Mouse (Mus musculus): ENCODE results near the gene Atg7.

Gene Atg7

DNA sequence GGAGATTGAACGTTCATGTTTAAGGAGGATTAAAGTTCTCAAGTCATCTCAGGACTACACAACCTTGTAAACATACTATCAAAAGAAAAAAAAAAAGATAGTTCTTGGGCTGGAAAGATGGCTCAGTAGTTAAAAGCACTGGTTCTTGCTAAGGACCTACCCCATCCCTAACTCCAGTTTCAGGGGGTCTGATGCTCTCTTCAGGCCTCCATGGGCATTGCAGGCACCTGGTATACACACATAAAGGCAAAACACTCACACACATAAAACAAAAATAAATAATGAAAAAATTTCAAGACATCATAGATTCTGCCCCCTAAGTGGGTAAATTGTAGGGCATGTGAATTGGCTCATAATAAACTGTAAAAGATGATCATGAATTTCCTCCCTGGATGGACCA is 42.5 kb downstream of the Atg7 start:
- DNase-seq (ENCODE audit: low spot score) = peak; percentile 33

DNA sequence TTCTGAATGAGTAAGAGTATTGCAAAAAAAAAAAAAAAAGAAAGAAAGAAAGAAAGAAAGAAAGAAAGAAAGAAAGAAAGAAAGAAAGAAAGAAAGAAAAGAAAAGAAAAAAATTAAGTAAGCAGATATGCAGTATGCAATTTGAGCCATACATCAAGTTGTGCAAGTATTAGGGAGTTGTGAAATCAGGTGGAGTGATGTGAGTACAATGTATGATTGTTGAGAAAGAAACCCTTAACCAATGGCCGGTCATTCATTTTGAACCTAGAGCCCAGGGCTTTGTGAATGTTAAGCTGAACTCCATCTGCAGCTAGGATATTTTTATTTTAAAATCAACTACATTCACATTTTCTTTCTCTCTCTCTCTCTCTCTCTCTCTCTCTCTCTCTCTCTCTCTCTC is 44.1 kb downstream of the Atg7 start:
- no peak for DNase-seq (ENCODE audit: low spot score)

DNA sequence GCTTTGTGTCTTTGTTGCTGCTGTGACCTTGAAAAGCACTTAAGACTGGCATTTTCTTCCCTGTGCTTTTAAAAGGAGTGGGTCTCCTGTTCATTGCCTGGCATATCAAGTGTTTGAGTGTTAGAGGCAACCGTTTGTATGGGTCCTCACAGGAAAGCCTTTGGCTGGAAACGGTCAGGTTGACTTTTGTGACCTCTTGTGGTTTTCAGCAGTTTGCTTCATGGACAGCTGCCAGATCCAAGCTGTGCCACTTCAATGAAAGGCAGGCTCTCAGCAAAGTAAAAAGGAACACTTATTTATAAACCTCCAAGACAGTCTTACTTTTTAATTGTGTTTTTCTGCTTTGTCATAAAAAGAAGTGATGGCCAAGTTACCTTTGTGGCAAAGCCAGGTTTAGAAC is 47.8 kb downstream of the Atg7 start:
- DNase-seq (ENCODE audit: low spot score) = no peak

DNA sequence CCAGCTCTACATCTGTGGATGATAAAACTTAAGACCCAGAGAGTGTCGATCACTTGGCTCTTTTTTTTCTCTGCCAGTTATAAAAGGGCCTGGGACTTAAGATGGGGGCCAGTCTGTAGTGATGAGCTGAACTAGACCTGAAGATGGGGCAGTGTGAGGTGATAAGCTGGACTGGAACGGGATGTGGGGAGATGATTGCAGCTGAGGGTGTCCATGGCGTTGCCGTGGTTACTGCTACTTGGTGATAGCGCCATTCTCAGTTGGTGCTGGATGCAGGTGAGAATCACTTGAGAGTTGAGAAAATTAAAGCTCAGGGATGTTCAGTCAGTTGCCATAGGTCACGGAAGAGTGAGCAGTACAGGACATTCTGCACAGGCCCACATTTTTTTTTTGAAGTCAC is 48.6 kb downstream of the Atg7 start:
- DNase-seq (ENCODE audit: low spot score) = no peak

DNA sequence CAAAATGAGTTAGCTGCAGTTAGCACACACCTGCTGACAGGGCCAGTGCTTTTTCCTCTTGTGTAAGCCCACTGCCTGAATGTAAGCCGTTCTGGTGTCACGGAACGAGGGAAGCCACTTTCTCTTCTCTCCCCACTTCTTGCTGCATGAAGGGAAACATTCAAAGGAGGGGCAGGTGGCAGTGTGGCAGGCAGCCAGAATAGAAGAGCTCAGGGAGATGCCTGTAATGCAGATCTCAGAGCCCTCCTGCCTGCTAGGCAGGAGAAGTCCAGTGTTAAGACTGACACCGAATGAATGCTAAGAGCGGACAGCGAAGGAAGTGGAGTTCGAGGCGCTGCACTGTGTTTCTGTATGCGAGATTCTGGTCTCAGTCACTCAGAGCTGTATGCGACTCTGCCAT is 49.8 kb downstream of the Atg7 start:
- DNase-seq (ENCODE audit: low spot score) = no peak

DNA sequence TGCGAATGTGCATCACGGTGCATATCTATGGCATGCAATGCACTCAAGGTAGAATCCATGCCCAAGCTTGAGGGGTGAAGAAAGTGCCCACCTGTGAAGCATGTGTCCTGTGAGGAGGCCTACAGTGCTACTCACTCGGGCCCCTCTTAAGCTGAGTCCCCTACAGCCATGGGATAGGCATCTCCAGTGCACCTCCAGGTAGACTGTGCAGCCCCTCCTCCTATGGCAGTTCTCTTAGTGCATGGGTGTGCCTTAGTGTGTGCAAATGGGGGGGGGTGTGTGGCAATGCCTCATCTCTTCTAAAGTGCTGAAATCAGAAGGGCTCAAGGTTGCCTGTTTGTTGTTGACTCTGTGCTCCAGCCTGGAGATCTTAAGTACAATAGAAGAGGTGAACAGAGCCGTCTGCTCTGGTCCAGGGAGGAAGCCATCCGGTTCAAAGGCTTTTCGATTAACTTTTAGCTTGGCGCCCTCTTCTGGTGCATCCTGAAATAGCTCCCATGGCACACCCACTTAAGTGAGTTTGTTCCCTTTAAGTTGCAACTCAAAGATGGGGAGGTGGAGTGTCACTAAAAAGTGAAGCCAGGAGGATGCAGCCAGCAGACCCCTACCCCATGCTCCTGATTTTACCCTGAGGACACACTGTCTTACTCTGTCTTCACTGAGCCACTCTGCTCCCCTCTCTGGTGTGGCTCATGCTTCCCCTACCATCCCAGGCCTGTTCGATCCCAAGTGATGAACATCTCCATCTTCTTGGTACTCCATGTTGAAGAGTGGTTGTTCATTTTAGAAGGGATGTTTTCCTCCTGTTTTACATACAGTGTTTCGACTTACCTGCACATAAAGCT is 55.0 kb downstream of the Atg7 start:
- DNase-seq (ENCODE audit: low spot score) = peak; percentile 92

DNA sequence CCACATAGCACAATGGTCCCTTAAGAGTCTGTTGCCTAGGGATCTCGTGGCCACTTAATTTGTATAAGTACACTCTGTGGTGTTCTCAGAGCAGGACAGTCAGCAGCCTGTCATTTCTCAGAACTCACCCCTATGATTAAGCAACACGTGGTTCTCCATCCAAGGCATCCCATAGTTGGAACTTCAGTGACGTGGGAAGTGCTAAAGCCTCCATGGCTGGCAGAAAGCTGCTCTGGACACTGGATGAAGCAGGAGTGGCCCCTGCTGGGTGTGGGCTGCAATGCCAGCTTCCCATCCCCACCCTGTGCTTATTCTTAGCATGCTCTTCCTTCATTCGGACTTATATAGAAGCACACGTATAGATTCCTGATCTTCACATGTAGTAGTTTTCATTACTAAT is 55.7 kb downstream of the Atg7 start:
- DNase-seq (ENCODE audit: low spot score) = no peak

DNA sequence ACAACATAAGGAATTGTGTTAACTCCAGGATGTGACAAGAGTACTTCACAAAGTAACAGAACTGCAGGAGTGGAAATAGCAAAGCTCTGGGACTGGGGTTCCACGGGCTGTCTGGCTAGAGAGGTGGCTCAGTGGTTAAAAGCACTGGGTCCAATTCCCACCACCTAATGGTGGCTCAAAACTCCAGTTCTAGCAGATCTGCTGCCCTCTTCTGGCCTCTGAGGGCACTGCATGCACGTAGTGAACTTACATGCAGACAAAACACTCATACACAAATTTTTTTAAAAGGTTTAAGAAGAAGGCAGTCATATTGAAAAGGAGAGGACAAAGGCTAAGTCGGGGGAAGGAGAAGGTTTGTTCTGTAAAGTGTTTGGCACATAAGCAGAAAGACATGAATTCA is 57.8 kb downstream of the Atg7 start:
- DNase-seq (ENCODE audit: low spot score) = peak; percentile 34

DNA sequence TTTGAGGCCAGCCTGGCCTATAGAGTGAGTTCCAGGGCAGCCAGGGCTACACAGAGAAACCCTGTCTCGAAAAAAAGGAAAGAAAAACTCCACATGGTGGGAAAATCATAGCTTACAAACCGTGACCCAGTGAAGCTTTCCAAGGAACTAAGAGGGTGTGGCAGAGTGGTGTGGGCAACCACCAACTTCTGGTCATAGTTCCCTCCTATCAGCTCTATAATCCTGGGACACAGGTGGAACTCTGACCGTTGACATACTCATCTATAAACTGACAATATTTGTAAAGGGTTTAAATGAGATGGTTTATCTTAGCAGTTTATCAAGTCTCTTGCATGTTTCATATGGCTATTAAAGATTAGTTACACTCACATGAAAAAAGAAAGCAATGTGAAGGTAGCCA is 64.1 kb downstream of the Atg7 start:
- no peak for DNase-seq (ENCODE audit: low spot score)

DNA sequence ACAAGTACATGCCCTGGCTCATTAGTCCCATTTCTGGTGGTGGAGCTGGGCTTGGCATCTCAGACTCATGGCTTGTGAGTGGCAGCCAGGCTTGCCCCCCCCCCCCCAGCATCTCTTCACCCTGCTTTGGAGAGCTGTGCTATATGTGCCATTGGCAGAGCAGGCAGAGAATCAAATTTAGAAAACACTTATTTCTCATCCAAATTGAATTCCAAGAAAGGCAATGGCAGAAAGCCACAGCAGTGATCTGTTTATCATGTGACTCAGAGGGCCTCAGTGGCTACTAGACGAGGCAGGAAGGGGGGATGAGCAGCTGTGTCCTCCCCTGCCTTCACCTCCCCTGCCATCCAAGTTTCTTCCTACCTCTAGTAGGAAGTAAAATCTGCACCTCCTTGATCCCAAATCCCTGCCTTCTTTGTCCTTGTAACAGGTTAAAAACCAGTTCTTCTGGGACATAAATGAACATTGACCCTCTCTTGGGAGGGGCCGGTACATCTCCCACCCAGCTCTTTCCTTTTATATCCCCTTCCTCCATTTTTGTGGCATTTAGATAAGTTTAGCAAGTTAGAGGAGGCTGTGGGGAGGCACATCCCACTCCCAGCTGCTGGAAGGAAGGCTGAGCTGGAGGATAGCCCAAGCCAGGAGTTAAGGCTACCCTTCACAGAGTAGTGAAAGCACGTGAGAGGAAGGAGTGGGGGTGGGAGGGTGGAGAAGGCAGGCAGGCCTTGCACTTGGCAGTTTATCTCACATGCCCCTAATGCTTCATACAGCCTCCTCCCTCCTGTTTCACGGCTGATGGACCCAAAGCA is 69.5 kb downstream of the Atg7 start:
- no peak for DNase-seq (ENCODE audit: low spot score)

DNA sequence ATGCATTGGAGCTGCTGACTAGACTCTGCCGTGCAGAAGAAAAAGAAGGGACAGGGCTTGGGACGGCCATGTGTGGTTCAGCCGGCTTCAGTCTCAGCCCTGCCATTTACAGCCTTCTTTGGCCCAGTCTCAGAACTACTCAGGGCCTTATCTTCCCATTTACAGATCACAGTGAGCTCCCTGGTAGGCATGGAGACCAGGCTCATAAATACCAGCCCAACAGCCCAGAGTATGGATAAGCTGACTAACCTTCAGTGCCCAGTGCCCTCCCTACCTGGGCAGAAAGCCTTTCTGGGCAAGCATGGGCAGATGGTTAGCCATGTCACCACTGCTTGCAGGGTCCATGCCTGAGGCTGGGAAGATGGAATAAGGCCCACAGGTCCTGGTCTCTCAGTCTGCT is 70.6 kb downstream of the Atg7 start:
- no peak for DNase-seq (ENCODE audit: low spot score)

DNA sequence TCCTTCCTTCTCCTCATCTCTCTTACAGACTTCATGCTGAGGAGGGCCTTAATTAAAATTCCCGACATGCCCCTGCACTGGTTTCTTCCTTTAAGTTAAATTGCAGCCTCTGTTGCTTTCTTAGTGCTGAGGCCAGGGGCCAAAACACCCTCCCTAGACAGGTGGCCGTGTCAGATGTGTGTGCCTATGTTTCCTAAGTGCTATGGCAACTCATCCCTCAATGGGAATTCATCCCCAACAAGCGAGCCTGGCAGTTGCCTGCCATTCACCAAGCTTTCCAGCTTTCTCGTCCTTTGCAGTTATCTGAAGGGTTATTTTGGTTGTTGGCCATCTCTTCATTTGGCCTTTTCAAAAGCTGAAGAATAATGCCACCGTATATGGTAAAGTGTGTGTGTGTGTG is 71.8 kb downstream of the Atg7 start:
- no peak for DNase-seq (ENCODE audit: low spot score)

DNA sequence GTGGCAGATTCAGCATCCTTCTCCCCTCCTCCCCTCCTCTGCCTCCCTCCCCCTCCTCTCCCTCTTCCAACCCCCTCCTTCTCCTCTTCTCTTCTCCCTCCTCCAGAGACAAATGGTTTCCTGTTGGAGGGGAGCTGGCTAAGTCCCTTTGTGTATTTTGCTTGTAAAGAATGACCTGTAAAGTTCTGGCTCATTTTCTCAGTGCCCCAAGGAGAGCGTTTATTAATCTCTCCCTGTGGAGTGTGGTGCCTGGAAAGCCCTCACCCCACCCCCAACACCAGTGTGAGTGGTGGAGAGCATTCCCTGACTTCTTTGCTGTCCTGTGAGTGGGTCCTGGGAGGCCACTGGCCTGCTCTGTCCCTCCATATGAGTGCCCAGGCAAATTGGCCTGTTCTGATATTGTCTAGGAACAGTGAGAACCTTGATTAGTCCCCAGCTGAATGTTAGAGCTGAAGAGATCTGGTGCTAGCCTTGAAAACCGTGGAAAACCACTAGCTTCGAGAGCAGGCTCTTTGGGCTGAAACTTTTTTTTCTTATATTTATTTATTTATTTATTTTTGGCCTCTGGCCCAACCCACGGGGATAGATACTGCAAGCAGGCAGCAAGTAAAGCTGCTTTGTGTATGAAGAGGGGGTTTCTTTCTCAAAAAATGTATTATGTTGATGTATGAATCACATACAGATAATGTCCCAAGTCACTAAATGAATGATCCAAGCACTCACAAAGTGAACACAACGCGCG is 72.6 kb downstream of the Atg7 start:
- DNase-seq (ENCODE audit: low spot score) = no peak

DNA sequence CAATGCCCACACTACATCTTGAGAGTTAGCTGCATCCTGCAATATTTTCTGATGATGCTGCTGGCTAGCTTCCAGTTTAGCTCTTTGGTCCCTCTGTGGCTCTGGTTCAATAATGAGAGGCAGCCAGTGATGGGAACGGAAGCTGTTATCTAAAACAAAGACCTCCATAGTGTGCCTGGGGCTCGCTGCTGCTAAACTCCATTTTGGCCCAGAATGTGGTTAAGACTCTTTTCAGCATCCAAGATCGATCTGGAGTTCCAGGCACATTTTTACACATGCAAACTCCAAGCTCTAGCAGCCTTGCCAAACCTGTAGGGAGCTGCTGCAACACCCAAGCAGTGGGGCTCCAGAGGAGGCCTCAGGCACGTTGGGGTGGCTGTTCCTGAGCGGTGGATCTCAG is 76.2 kb downstream of the Atg7 start:
- DNase-seq (ENCODE audit: low spot score) = no peak

DNA sequence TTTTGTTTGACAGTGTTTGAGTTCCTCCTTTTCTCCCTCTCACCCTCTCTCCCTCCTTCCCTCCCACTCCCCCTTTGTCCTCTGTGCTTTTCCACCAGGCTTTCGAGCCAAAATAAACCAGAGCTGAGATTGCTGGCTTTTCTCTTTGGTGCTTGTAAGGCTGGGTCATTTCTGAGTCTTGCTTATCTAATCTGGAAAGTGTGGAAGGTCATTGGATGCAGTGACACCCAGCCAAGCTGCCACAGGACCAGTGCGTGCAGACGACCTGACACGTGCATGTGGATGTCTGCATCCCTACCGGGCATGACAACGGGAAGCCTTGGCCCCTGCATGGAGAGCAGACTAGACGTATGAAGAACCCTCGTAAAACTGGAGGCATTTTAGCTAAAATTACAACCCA is 76.8 kb downstream of the Atg7 start:
- no peak for DNase-seq (ENCODE audit: low spot score)

DNA sequence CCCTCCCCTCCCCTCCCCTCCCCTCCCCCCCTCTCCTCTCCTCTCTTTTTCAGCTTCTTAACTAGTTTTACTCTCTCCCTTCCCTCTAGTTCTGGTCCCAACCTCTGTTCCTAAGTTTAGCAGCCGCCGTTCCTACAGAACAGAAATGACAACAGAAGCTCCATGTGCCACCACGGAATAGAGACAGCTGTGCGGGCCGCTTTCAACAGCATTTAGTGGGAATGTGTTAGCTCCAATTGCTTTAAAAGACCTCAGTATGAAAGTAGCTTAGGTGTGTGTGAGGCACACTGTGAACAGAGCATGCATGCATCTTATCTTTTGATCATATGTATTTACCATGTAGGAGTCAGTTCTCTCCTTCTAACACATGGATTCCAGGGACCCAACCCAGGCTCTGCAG is 79.1 kb downstream of the Atg7 start:
- DNase-seq (ENCODE audit: low spot score) = no peak

DNA sequence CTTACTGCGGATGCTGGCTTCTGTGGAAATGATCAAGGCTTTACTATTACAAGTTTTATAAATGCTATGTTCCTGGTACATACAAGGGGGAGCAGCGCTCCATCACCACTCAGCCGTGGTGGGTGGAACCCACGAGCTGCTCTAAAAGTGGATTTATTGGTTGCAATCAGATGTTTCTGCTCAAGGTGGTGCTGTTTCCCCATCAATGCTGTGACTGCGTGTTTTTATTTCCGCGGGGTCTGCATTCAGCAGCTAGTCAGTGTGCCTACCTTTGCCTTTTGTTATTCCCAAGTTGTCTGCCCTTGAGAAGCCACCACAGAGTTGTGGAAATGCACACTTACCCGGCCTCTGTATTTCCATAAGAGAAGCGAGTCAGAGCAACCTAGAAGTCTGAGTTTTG is 81.0 kb downstream of the Atg7 start:
- DNase-seq (ENCODE audit: low spot score) = peak; percentile 84

DNA sequence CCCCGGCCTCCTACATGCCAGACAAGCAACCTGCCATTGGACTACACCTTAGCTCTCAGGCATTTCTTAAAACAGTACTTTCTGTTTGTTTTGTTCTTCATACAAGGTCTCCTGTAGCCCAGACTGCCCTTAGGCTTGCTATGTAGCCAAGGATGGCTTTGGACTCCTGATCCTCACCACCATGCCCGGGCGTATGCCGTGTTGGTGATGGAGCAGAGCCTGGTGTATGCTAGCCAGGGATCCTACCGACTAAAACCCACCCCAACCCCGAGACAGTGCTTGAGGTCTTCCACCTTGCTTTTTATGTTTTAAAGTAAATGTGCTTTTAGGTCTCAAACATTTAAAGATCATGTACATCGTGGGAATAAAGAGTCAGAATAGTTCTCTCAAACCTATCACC is 81.5 kb downstream of the Atg7 start:
- no peak for DNase-seq (ENCODE audit: low spot score)

DNA sequence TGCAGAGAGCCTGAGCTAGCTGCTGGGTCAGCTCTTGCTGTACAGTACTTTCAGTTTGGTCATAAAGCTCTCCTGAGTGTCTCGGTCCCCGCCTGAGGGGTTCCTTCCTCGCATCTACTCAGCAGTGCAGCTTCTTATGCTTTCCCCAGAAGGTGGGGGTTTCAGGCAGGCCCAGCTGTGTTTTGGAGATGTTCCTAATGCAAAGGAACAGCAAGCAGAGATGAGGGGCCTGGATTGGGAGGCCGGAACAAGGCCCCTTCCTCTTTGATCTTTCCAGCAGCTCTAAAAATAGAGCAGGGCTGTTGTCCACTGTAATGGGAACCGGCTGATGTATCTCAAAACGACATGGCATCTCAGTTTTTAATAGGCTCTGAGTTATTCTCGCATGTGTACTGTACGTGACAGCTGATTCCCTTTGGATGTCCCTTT is 82.3 kb downstream of the Atg7 start:
- peak; percentile 20 for DNase-seq (ENCODE audit: low spot score)

DNA sequence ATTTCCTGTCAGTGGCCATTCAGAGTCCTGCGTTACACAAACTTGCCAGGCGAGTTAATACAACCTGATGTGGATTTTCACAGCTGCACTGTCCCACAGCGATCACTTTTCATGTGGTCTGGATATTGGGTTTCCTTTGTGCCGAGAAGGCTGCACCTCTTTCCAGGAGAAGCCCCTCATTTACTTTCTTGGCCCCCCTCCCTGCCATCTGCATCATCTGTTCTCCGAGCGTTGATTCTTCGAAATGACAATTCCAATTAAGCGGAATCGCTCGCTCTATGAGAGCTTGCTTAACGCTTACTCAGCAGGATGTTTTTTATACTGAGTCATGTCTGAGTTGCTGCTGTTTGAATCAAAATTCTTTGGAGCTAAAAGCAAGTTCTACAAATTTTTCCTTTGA is 83.8 kb downstream of the Atg7 start:
- DNase-seq (ENCODE audit: low spot score) = peak; percentile 76

DNA sequence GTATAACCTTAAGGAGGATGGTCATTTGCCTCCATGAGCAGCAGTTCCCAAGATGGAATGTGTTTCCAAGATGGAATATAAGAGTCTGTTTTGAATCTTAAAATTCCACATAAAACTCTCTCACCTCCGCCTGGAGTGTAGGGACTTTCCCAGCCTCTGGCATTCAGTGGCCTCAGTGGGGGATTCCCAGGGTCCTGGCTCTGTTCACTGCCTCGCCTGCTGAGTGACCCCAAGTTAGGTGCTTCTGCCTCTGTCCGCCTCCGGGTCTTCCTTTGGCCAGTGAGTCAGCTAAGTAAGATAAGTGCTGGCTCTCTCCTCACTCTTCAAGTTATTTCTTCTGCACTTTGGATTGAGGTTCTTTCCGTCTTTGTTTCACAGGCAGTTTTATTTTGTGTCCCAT is 90.3 kb downstream of the Atg7 start:
- DNase-seq (ENCODE audit: low spot score) = no peak

DNA sequence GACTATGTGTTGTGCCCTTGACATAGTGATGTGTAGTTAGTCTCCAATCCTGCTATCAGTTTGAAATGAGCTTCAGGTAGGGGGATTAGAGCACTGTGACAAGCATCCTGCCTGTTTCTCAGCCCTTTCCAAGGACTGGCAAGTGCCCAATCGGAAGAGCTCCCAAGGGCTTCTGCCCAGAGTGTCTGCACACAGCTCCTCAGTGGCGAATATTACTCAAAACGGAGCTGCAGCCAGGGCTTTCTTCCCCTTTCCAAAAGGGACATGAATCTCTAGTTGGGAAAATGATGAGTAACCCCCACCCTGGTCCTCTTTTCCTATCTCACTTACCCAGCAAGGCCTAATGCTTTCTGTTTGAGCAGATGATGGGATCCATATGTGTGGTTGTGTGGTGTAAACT is 90.8 kb downstream of the Atg7 start:
- no peak for DNase-seq (ENCODE audit: low spot score)

DNA sequence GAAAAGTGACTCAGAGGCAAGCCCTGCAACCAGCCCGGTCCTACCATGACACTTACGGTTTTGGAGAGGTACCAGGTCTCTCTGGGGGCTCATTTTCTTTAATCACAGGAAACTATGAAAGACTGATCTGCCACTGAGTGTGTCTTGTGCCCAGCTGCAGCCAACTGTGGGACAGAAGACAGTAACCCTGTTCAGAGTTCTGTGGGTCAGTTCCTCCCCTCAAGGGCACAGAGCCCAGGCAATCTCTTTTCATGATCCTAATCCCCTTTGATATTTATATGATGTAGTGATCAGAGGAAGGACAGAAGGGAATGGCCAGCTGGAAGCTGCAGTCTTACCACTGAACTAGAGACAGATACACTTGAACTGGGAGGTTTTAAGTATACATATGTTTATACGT is 92.2 kb downstream of the Atg7 start:
- no peak for DNase-seq (ENCODE audit: low spot score)
